Mouse (Mus musculus) splenic B cell, adult 2 months (primary cell): ENCODE measurements around the gene Dnajb2.
A peak's percentile ranks its signal among the peaks of the same experiment; 100 is the strongest.
"Not testable (repeated sequence)": the region's sequence is repeated elsewhere in the genome, so short reads cannot be mapped to it uniquely, and the experiment has no call there.

Source experiments
- DNase-seq: peaks from one replicate; pipeline ENCODE4 v3.0.0-alpha.2; 2011; ENCODE audit warnings: low read depth, low spot score
- H3K27me3 ChIP-seq: 2 replicates; pipeline ENCODE4 v1.6.1; 2012; ENCODE audit warnings: mild to moderate bottlenecking, low read length, moderate library complexity, mixed read lengths; ENCODE audit not compliant: control insufficient read depth, poor library complexity, insufficient read depth, severe bottlenecking
- H3K36me3 ChIP-seq: 2 replicates; pipeline ENCODE4 v1.6.1; 2012; ENCODE audit warnings: mild to moderate bottlenecking, low read length, moderate library complexity, mixed read lengths; ENCODE audit not compliant: control insufficient read depth, poor library complexity, insufficient read depth, severe bottlenecking

The Dnajb2 gene

DNA sequence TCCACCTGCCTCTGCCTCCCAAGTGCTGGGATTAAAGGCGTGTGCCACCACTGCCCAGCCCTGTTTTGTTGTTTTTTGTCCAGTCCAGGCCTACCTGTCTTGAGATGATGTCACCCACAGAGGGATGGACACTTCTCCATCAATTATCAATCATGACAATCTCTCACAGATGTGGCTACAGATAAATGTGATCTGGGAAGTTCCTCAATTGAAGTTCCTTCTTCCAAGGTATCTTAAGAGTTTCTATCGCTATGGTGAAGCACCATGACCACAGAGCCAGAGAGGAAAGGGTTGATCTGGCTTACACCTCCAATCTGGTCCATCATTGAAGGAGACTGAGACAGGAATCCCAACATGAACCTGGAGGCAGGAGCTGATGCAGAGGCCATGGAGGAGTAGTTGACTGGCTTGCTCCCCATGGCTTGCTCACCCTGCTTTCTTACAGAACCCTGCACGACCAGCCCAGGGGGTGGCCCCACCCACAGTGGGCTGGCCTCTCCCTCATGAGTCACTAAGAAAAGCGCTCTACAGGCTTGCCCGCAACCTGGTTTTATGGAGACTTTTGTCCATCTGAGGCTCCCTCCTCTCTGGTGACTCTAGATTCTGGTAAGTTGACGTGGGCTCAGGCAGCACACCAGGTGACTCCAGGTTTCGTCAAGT, 5.7 kb upstream of the Dnajb2 start:
- H3K27me3 ChIP-seq, result no peaks in the 10 kb centered on the region
- no peaks in the 10 kb centered on the region for H3K36me3 ChIP-seq
- no peak for DNase-seq

- H3K27me3 ChIP-seq, result no peaks in the 10 kb centered on the region
- no peaks in the 10 kb centered on the region for H3K36me3 ChIP-seq
- DNase-seq, result no peak
Observed at GRCm38 (mm10) chr1:75231224-75231623, 5.0 kb upstream of the Dnajb2 start.

GRCm38 (mm10) chr1:75231664-75232152, 4.5 kb upstream of the Dnajb2 start, which contains the start of gene A630095N17Rik:
A630095N17Rik (minus strand) TSS chr1:75232102.
- no peak for DNase-seq
- Histone ChIP-seq H3K36me3 (no peaks in the 10 kb centered on the region), H3K27me3 (no peaks in the 10 kb centered on the region)

- not testable (repeated sequence) for DNase-seq, H3K36me3 ChIP-seq
Observed at GRCm38 (mm10) chr1:75232489-75232888, 3.7 kb upstream of the Dnajb2 start.

GRCm38 (mm10) chr1:75234606-75235005, 1.6 kb upstream of the Dnajb2 start:
- no peaks in the 10 kb centered on the region for H3K27me3 ChIP-seq
- peak; percentile 89 for DNase-seq
- peaks cover 2% of the 10 kb centered on the region; the same call in 1 of the 2 replicates for H3K36me3 ChIP-seq

More at GRCm38 (mm10) chr1:75232489-75232888, 3.7 kb upstream of the Dnajb2 start:
- not testable (repeated sequence) for H3K27me3 ChIP-seq

- Histone ChIP-seq H3K36me3 (peaks cover 2% of the 10 kb centered on the region; the same call in 1 of the 2 replicates), H3K27me3 (no peaks in the 10 kb centered on the region)
- DNase-seq, result no peak
Observed at GRCm38 (mm10) chr1:75239591-75239990, 3.4 kb downstream of the Dnajb2 start.

GRCm38 (mm10) chr1:75243411-75243810, 7.2 kb downstream of the Dnajb2 start:
- no peak for DNase-seq
- H3K27me3 ChIP-seq, result no peaks in the 10 kb centered on the region
- peaks cover 2% of the 10 kb centered on the region; the same call in 1 of the 2 replicates for H3K36me3 ChIP-seq

DNA sequence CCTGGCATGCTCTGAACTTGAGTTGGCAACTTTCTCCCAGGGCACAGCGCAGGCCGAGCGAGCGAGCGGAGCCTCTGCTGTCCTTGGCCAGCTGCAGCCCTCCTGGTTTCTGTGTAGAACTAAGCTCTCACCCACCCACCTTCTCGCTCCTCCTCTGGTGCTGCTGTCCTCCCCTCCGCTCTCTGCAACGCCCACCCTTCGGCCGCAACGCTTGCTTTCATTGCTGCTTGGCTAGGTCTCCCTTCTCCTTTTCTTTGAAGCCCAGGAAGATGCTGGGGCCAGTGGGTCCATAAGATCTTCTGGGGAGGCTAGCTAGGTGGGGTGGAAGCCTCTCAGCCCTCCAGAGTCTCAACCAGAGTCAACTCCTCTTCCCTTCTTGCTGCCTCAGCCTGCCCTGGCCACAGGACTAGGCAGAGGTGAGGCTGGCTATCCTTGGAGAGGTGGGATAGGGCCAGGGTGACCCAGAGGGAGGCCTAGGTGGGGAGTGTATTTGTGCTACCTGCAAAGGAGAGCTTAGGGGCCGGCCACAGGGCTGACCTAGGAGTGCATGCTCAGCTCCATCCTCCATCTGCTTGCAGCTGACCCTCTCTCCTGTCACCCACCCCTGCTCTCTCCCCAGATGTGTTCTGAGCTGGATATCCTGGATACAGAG, 8.1 kb downstream of the Dnajb2 start:
- DNase-seq, result no peak
- Histone ChIP-seq H3K27me3 (no peaks in the 10 kb centered on the region), H3K36me3 (peaks cover 2% of the 10 kb centered on the region; the same call in 1 of the 2 replicates)

GRCm38 (mm10) chr1:75244836-75245235, 8.6 kb downstream of the Dnajb2 start:
- H3K36me3 ChIP-seq, result no peaks in the 10 kb centered on the region; the same call in 1 of the 2 replicates
- H3K27me3 ChIP-seq, result no peaks in the 10 kb centered on the region
- DNase-seq, result peak; percentile 61

GRCm38 (mm10) chr1:75247071-75247930, 11.1 kb downstream of the Dnajb2 start:
- no peak for DNase-seq
- H3K36me3 ChIP-seq, result no peaks in the 10 kb centered on the region; the same call in 1 of the 2 replicates
- H3K27me3 ChIP-seq, result no peaks in the 10 kb centered on the region

- DNase-seq, result peak; percentile 37
- no peaks in the 10 kb centered on the region; the same call in 1 of the 2 replicates for H3K36me3 ChIP-seq
Observed at GRCm38 (mm10) chr1:75248041-75248772, 12.0 kb downstream of the Dnajb2 start.

DNA sequence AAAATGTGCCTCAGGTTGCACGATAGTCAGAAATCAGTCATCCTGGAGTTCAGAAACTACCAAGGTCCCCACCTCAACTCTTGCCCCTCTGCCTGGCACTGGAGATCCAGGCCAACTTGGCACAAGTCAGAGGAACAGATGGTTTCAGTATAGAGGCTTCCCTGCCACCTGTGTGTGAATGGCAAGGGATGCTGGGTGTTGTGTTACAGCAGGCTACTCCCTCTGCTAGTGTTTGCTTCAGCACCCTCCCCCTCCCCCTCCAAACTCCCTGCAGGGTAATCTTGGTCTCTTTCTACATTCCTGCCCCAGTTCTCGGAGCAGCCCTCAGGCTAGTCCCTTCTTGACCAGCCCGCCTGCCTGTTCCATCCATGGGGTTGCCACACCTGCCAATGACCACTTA, 14.3 kb downstream of the Dnajb2 start:
- DNase-seq, result no peak
- no peaks in the 10 kb centered on the region for H3K36me3 ChIP-seq
- H3K27me3 ChIP-seq, result no peaks in the 10 kb centered on the region

More at GRCm38 (mm10) chr1:75248041-75248772, 12.0 kb downstream of the Dnajb2 start:
- H3K27me3 ChIP-seq, result no peaks in the 10 kb centered on the region

- peak; percentile 93 for DNase-seq
- H3K27me3 ChIP-seq, result no peaks in the 10 kb centered on the region
- no peaks in the 10 kb centered on the region for H3K36me3 ChIP-seq
Observed at GRCm38 (mm10) chr1:75251112-75251970, 15.1 kb downstream of the Dnajb2 start.
